Mouse (Mus musculus): ENCODE measurements around the gene Olfr1058. TPM values are rescaled to one million over a fixed set of nuclear protein-coding genes. Genes with fewer than 3 reads are reported as not detected.
"Not testable (repeated sequence)": the region's sequence is repeated elsewhere in the genome, so short reads cannot be mapped to it uniquely, and the experiment has no call there.

Olfr1058 gene
- polyA plus RNA-seq (2016; fragmentation: Nextera tagmentation; extraction: Ambion mirVana), result not detected in 2 replicates

GRCm38 (mm10) chr2:86388461-86388860, at the start of gene Olfr1058:
Olfr1058 (minus strand) TSS chr2:86388561.
- H3K27me3 ChIP-seq (ENCODE audit: low read depth, poor library complexity, severe bottlenecking); H3K9me3 ChIP-seq (replicated peaks); H3K4me1 ChIP-seq; H3K27ac ChIP-seq (replicated peaks); H3K36me3 ChIP-seq; H3K4me3 ChIP-seq; DNase-seq (ENCODE audit: low spot score): not testable (repeated sequence)

- H3K4me3 ChIP-seq; H3K27ac ChIP-seq (replicated peaks); H3K4me1 ChIP-seq; H3K27me3 ChIP-seq (ENCODE audit: low read depth, poor library complexity, severe bottlenecking); DNase-seq (ENCODE audit: low spot score); H3K9me3 ChIP-seq (replicated peaks); H3K36me3 ChIP-seq: not testable (repeated sequence)
- WGBS, result 86% methylated on average over 8 of the region's 8 CpGs
Measured at GRCm38 (mm10) chr2:86428511-86428910, 40.1 kb upstream of the Olfr1058 start.

- not testable (repeated sequence) for H3K27ac ChIP-seq (replicated peaks); H3K4me3 ChIP-seq; H3K27me3 ChIP-seq (ENCODE audit: low read depth, poor library complexity, severe bottlenecking); H3K36me3 ChIP-seq; DNase-seq (ENCODE audit: low spot score); H3K9me3 ChIP-seq (replicated peaks); H3K4me1 ChIP-seq
Measured at GRCm38 (mm10) chr2:86426649-86427048, 38.3 kb upstream of the Olfr1058 start, which contains the start of gene Olfr1062. Olfr1062 (minus strand) TSS chr2:86426749.

GRCm38 (mm10) chr2:86413950-86414349, 25.6 kb upstream of the Olfr1058 start, which contains the start of gene Olfr1061:
Olfr1061 (minus strand) TSS chr2:86414050.
- H3K4me3 ChIP-seq, result no peak within 1 kb of the TSS
- H3K4me1 ChIP-seq, result no peaks in the 10 kb centered on the region
- H3K9me3 ChIP-seq (replicated peaks), result no peaks in the 10 kb centered on the region
- 85% methylated on average over 1 of the region's 1 CpGs for WGBS
- H3K36me3 ChIP-seq, result no peaks in the 10 kb centered on the region
- no peak for DNase-seq (ENCODE audit: low spot score)
- no peaks in the 10 kb centered on the region for H3K27me3 ChIP-seq (ENCODE audit: low read depth, poor library complexity, severe bottlenecking)
- no peak within 1 kb of the TSS for H3K27ac ChIP-seq (replicated peaks)

- H3K36me3 ChIP-seq, result no peaks in the 10 kb centered on the region
- WGBS, result 91% methylated on average over 2 of the region's 2 CpGs
Measured at GRCm38 (mm10) chr2:86395114-86395513, 6.8 kb upstream of the Olfr1058 start.

GRCm38 (mm10) chr2:86378293-86378692, 10.1 kb downstream of the Olfr1058 start, which contains the start of gene Olfr1057:
Olfr1057 (minus strand) TSS chr2:86378393.
- H3K4me3 ChIP-seq, result no peak within 1 kb of the TSS
- no peak for DNase-seq (ENCODE audit: low spot score)
- no peak within 1 kb of the TSS for H3K27ac ChIP-seq (replicated peaks)
- H3K9me3 ChIP-seq (replicated peaks), result no peaks in the 10 kb centered on the region
- H3K4me1 ChIP-seq, result no peaks in the 10 kb centered on the region
- H3K36me3 ChIP-seq, result no peaks in the 10 kb centered on the region
- no peaks in the 10 kb centered on the region for H3K27me3 ChIP-seq (ENCODE audit: low read depth, poor library complexity, severe bottlenecking)

More at GRCm38 (mm10) chr2:86395114-86395513, 6.8 kb upstream of the Olfr1058 start:
- H3K4me1 ChIP-seq, result no peaks in the 10 kb centered on the region
- DNase-seq (ENCODE audit: low spot score), result no peak
- H3K9me3 ChIP-seq (replicated peaks), result no peaks in the 10 kb centered on the region
- H3K27me3 ChIP-seq (ENCODE audit: low read depth, poor library complexity, severe bottlenecking), result no peaks in the 10 kb centered on the region
- no peak overlapping the region for H3K27ac ChIP-seq (replicated peaks)
- H3K4me3 ChIP-seq, result no peak overlapping the region

GRCm38 (mm10) chr2:86366342-86366741, 22.0 kb downstream of the Olfr1058 start:
- DNase-seq (ENCODE audit: low spot score); H3K4me1 ChIP-seq; H3K4me3 ChIP-seq; H3K27me3 ChIP-seq (ENCODE audit: low read depth, poor library complexity, severe bottlenecking); H3K9me3 ChIP-seq (replicated peaks); H3K36me3 ChIP-seq; H3K27ac ChIP-seq (replicated peaks): not testable (repeated sequence)
- WGBS, result 57% methylated on average over 1 of the region's 6 CpGs

GRCm38 (mm10) chr2:86362369-86362768, 26.0 kb downstream of the Olfr1058 start, which contains the start of gene Olfr1056:
Olfr1056 (minus strand) TSS chr2:86362469.
- Histone ChIP-seq H3K9me3 (replicated peaks) (no peaks in the 10 kb centered on the region), H3K4me1 (no peaks in the 10 kb centered on the region), H3K27me3 (ENCODE audit: low read depth, poor library complexity, severe bottlenecking) (no peaks in the 10 kb centered on the region), H3K4me3 (no peak within 1 kb of the TSS), H3K27ac (replicated peaks) (no peak within 1 kb of the TSS), H3K36me3 (no peaks in the 10 kb centered on the region)
- DNase-seq (ENCODE audit: low spot score), result no peak

GRCm38 (mm10) chr2:86351751-86352150, 36.6 kb downstream of the Olfr1058 start:
- not testable (repeated sequence) for H3K27me3 ChIP-seq (ENCODE audit: low read depth, poor library complexity, severe bottlenecking); H3K4me3 ChIP-seq; H3K4me1 ChIP-seq; DNase-seq (ENCODE audit: low spot score); H3K27ac ChIP-seq (replicated peaks); H3K36me3 ChIP-seq; H3K9me3 ChIP-seq (replicated peaks)
- 97% methylated on average over 1 of the region's 1 CpGs for WGBS

GRCm38 (mm10) chr2:86350184-86350583, 38.2 kb downstream of the Olfr1058 start, which contains the start of gene Olfr1055:
Olfr1055 (minus strand) TSS chr2:86350284.
- Histone ChIP-seq H3K27me3 (ENCODE audit: low read depth, poor library complexity, severe bottlenecking) (no peaks in the 10 kb centered on the region), H3K36me3 (no peaks in the 10 kb centered on the region), H3K4me1 (no peaks in the 10 kb centered on the region), H3K27ac (replicated peaks) (no peak within 1 kb of the TSS), H3K4me3 (no peak within 1 kb of the TSS), H3K9me3 (replicated peaks) (no peaks in the 10 kb centered on the region)
- WGBS, result 93% methylated on average over 5 of the region's 5 CpGs
- no peak for DNase-seq (ENCODE audit: low spot score)

- no peak for DNase-seq (ENCODE audit: low spot score)
- no peaks in the 10 kb centered on the region for H3K4me1 ChIP-seq
- WGBS, result 90% methylated on average over 3 of the region's 3 CpGs
- no peaks in the 10 kb centered on the region for H3K36me3 ChIP-seq
- H3K9me3 ChIP-seq (replicated peaks), result no peaks in the 10 kb centered on the region
- H3K27me3 ChIP-seq (ENCODE audit: low read depth, poor library complexity, severe bottlenecking), result no peaks in the 10 kb centered on the region
- no peak within 1 kb of the TSS for H3K4me3 ChIP-seq
- no peak within 1 kb of the TSS for H3K27ac ChIP-seq (replicated peaks)
Measured at GRCm38 (mm10) chr2:86335333-86335732, 53.0 kb downstream of the Olfr1058 start, which contains the start of gene Olfr1054. Olfr1054 (minus strand) TSS chr2:86335433.
